Mouse (Mus musculus): ENCODE data around the gene Hlcs. TPM values are rescaled to one million over a fixed set of nuclear protein-coding genes. Genes with fewer than 3 reads are reported as not detected.

The Hlcs gene
- polyA plus RNA-seq, 1 experiment from 2014 or later, result 8.6 TPM

DNA sequence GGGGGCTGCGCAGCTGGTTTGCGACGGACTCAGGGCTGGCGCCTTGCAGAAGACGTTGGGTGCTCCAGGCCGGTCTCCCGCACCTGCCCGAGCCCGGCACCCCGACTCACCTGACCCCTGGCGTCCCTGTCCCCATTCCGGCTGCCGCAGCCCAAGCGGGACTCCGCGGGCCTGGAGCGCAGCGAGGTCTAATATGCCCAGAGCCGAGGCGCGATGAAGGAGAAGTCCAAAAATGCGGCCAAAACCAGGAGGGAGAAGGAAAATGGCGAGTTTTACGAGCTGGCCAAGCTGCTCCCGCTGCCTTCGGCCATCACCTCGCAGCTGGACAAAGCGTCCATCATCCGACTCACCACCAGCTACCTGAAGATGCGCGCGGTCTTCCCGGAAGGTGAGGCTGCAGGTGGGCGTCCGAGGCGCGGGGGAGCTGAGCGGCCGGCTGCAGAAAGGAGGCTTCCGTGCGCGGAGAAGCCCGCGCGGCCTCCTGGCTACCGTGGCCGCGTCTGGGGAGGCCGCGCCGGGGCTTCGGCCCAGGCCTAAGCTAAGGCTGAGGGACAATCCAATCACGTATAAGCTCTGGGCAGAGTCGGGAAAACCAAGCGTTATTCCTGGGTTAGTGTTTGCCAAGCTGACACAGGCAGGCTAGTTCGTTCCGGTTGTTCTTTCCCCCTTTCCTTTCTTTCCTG, 227.6 kb downstream of the Hlcs start:
- H3K36me3 ChIP-seq (replicated peaks; ENCODE audit: control insufficient read depth, insufficient read depth, low read depth, low read length), result no peaks in the 10 kb centered on the region
- peak overlapping the region; percentile 63 for H3K4me2 ChIP-seq (ENCODE audit: low read depth, low read length)
- H3K4me1 ChIP-seq (ENCODE audit: control insufficient read depth, insufficient read depth, low read length), result no peaks in the 10 kb centered on the region; the same call in 1 of the 2 replicates
- no peaks in the 10 kb centered on the region for H3K9me3 ChIP-seq (replicated peaks; ENCODE audit: control insufficient read depth, low read length)
- under 1% methylated on average over 57 of the region's 57 CpGs for WGBS
- ATAC-seq (replicated peaks; ENCODE audit: insufficient number of reproducible peaks, low FRiP score, low TSS enrichment, low read depth) (no peak), DNase-seq (ENCODE audit: low spot score) (no peak)
- H3K27me3 ChIP-seq (ENCODE audit: control insufficient read depth, insufficient read depth, low read length), result peaks cover 77% of the 10 kb centered on the region
- H3K27ac ChIP-seq (replicated peaks; ENCODE audit: low read depth, low read length), result no peak overlapping the region
- peak overlapping the region; percentile 35 for H3K4me3 ChIP-seq (ENCODE audit: low read depth, low read length)
- peak overlapping the region; percentile 47 for H3K9ac ChIP-seq (replicated peaks; ENCODE audit: low read length)

DNA sequence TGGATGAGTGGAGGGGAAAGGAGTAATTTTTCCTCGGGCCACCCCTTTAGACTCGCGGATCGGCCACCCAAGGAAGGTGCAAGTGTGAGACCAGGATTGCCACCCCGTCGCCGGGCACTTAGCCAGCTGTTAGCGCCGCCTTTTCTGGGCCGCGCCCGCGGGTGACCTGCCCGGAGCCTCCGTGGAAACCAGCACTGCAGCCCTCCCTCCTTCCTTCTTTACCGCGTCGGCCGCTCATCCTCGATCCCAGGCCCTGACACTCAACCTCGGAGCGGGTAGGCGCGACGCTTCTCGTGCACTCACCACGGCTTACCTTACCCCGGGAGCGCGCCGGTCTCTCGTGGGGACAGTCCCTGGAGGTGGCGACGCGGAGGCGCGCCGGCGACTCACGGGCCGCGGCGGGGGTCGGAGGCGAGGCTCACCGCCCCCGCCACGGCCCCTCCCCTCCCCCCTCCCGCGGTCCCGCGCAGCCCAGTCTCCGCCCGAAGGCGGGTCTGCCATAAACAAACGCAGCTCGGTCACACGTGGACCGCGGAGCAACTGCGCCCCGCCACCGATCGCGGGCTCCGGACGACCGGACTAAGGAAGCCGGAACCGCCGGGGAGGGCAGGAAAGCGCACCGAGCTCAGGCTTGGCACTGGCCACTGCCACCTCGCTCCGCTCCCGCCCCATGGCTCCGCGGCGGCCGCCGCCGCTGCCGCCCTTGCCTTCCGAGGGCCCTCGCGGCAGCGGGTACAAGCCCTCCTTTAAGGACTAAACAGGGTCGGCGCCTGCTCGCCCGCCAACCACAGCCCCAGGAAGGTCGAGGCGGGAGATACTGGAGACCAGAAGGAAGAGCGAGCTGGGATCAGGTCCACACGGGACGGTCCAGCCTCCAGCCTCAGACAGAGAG, 228.4 kb downstream of the Hlcs start, which contains the start of gene Sim2:
TSS of gene Sim2 (plus strand) at position 221 of the 892 bp plus-strand sequence.
- no peak within 1 kb of the TSS for H3K27ac ChIP-seq (replicated peaks; ENCODE audit: low read depth, low read length)
- H3K9ac ChIP-seq (replicated peaks; ENCODE audit: low read length), result peak within 1 kb of the TSS; percentile 47

DNA sequence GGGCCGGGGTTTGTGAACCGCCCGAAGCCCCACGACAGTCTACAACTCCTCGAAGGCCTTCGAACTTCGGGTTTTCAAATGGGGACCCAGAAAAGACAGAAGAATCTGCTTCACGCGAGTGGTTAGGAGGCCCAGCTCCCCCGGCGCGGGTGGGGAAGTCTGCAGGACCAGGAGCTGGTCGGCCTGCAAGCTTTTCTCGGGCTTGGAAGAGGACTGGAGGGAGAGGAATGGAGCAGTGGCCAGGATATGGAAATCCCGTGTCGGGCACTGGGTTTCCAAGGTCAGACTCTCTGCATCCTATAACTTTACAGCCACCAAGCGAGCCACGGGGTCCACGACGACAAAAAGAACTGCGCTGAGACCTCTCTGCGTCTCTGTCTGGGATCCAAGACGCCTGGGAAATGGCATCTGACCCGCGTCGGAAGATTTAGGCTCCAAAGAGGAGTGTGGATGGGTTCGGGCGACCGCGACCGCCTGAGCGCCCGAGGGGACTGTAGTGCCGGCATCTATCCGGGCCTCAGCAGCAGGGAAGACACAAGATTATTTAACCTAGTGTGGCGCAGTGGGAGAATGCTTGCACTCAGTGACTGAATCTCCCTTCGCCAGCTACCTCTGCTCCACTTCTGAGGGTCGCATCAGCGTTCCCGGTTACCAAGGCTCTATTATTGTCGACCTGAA, 229.4 kb downstream of the Hlcs start:
- Histone ChIP-seq H3K27me3 (ENCODE audit: control insufficient read depth, insufficient read depth, low read length) (peaks cover 75% of the 10 kb centered on the region), H3K9me3 (replicated peaks; ENCODE audit: control insufficient read depth, low read length) (no peaks in the 10 kb centered on the region), H3K4me2 (ENCODE audit: low read depth, low read length) (peak overlapping the region; percentile 23), H3K9ac (replicated peaks; ENCODE audit: low read length) (peak overlapping the region; percentile 18; the same call in 1 of the 2 replicates), H3K36me3 (replicated peaks; ENCODE audit: control insufficient read depth, insufficient read depth, low read depth, low read length) (no peaks in the 10 kb centered on the region), H3K27ac (replicated peaks; ENCODE audit: low read depth, low read length) (no peak overlapping the region), H3K4me3 (ENCODE audit: low read depth, low read length) (peak overlapping the region; percentile 35), H3K4me1 (ENCODE audit: control insufficient read depth, insufficient read depth, low read length) (no peaks in the 10 kb centered on the region; the same call in 1 of the 2 replicates)
- WGBS, result under 1% methylated on average over 41 of the region's 41 CpGs
- ATAC-seq (replicated peaks; ENCODE audit: insufficient number of reproducible peaks, low FRiP score, low TSS enrichment, low read depth) (no peak), DNase-seq (ENCODE audit: low spot score) (no peak)

More for the DNA sequence above, 228.4 kb downstream of the Hlcs start, which contains the start of gene Sim2:
- ATAC-seq (replicated peaks; ENCODE audit: insufficient number of reproducible peaks, low FRiP score, low TSS enrichment, low read depth) (no peak), DNase-seq (ENCODE audit: low spot score) (no peak)
- Histone ChIP-seq H3K4me2 (ENCODE audit: low read depth, low read length) (peak within 1 kb of the TSS; percentile 63), H3K4me1 (ENCODE audit: control insufficient read depth, insufficient read depth, low read length) (no peaks in the 10 kb centered on the region; the same call in 1 of the 2 replicates), H3K4me3 (ENCODE audit: low read depth, low read length) (peak within 1 kb of the TSS; percentile 35), H3K9me3 (replicated peaks; ENCODE audit: control insufficient read depth, low read length) (no peaks in the 10 kb centered on the region), H3K27me3 (ENCODE audit: control insufficient read depth, insufficient read depth, low read length) (peaks cover 77% of the 10 kb centered on the region), H3K36me3 (replicated peaks; ENCODE audit: control insufficient read depth, insufficient read depth, low read depth, low read length) (no peaks in the 10 kb centered on the region)
- WGBS, result under 1% methylated on average over 92 of the region's 96 CpGs

DNA sequence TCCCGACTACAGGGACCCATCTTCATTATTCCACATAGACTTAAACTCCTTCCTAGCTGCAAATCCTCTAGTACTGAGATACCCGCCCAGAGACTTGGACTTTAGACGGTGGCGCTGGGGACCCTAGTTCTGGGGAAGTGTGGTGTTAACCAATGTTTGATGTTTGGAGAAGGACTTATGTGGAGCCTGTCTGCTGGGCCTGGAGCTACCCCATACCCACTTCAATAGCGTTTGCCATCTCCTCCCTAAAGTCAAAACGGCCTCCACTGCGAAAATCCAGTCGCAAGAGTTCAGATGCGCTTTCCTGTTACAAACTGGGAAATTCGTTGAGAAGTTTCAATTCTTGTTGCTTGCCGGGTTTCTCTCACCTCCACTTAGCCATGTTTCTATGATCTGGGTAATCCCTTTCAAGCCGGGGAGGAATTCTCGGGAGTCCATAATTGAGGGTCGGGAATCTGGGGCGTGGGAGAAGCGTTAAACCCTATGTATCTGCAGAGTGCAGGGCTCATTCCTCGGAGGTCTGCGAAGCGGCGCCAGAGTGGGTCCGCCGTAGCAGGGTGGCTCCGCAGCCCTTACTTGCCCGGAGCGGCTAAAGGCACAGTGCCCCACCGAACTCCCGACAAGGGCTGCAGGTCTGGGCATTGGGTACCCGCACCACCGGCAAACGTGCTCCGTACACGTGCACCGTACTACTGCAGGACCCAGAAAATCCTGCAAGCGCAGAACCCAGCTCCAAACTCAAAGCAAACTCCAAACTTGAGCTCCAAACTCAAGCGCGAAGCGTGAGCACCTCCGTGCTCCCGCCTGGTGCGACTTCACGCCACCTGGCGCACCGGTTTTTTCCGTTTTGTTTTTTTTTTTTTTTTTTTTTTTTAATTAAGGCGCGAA, 230.2 kb downstream of the Hlcs start:
- Histone ChIP-seq H3K4me2 (ENCODE audit: low read depth, low read length) (peak overlapping the region; percentile 27; the same call in 1 of the 2 replicates), H3K4me3 (ENCODE audit: low read depth, low read length) (peak overlapping the region; percentile 35)

DNA sequence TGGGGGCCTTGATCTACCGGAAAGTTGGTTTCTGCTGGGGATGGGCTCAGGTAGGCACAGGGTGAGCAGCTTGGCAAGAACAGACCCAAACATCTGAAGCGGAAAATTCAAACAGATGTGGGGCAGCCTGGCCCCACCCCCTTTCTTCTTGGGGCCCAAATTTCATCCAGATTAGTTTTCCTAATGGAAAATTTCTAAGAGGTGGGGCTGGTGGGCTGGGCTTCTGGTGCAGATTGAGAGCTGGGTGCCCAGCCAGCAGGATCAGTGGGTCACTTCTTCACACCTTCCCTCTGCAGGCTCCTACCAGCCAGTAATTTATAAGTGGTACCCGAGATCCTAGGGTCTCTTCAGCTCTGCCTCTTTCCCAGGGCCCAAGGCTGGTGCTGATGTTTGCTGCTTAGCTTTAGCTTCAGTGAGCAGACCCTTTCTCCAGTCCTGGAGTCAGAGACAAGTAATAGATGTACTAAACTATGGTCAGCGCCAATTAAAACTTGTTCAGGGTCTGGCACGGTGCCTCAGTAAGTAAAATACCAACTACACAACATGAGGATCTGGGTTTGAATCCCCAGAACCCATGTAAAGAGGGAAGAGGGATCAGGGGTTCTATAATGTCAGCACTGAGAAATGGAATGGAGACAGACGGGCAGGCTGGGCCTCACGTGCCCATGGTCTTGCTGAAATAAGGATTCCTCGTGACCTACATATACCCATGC, 231.2 kb downstream of the Hlcs start:
- no peak for DNase-seq (ENCODE audit: low spot score)
- H3K4me3 ChIP-seq (ENCODE audit: low read depth, low read length), result no peak overlapping the region
- no peaks in the 10 kb centered on the region; the same call in 1 of the 2 replicates for H3K4me1 ChIP-seq (ENCODE audit: control insufficient read depth, insufficient read depth, low read length)

More for the DNA sequence above, 230.2 kb downstream of the Hlcs start:
- no peaks in the 10 kb centered on the region for H3K36me3 ChIP-seq (replicated peaks; ENCODE audit: control insufficient read depth, insufficient read depth, low read depth, low read length)
- no peak overlapping the region for H3K9ac ChIP-seq (replicated peaks; ENCODE audit: low read length)
- no peaks in the 10 kb centered on the region for H3K9me3 ChIP-seq (replicated peaks; ENCODE audit: control insufficient read depth, low read length)
- peaks cover 71% of the 10 kb centered on the region for H3K27me3 ChIP-seq (ENCODE audit: control insufficient read depth, insufficient read depth, low read length)
- DNase-seq (ENCODE audit: low spot score) (no peak), ATAC-seq (replicated peaks; ENCODE audit: insufficient number of reproducible peaks, low FRiP score, low TSS enrichment, low read depth) (no peak)
- H3K27ac ChIP-seq (replicated peaks; ENCODE audit: low read depth, low read length), result no peak overlapping the region
- WGBS, result 1% methylated on average over 46 of the region's 46 CpGs
- no peaks in the 10 kb centered on the region; the same call in 1 of the 2 replicates for H3K4me1 ChIP-seq (ENCODE audit: control insufficient read depth, insufficient read depth, low read length)

DNA sequence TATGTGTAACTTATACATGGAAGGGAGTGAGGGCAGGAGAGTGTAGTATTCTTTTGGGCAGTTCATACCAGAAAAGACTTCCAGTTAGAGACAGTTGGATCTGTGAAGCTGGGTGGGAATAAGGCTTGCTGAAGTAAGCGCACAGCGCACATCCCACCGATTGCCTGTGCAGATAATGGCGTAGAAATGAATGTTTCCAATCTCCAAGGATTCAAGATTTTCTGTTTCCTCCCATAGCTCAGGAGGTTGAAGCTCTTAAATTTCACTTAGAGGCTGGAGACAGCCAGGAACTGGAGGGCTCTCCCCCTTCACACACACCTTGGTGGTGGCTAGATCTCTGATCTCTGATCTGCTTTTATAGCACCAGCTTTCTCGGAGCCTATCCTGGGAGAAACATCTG, 231.8 kb downstream of the Hlcs start:
- Histone ChIP-seq H3K36me3 (replicated peaks; ENCODE audit: control insufficient read depth, insufficient read depth, low read depth, low read length) (no peaks in the 10 kb centered on the region), H3K4me2 (ENCODE audit: low read depth, low read length) (no peak overlapping the region), H3K4me3 (ENCODE audit: low read depth, low read length) (no peak overlapping the region), H3K4me1 (ENCODE audit: control insufficient read depth, insufficient read depth, low read length) (no peaks in the 10 kb centered on the region; the same call in 1 of the 2 replicates), H3K27me3 (ENCODE audit: control insufficient read depth, insufficient read depth, low read length) (peaks cover 69% of the 10 kb centered on the region), H3K9ac (replicated peaks; ENCODE audit: low read length) (no peak overlapping the region), H3K9me3 (replicated peaks; ENCODE audit: control insufficient read depth, low read length) (no peaks in the 10 kb centered on the region), H3K27ac (replicated peaks; ENCODE audit: low read depth, low read length) (no peak overlapping the region)
- 8% methylated on average over 5 of the region's 5 CpGs for WGBS
- DNase-seq (ENCODE audit: low spot score) (no peak), ATAC-seq (replicated peaks; ENCODE audit: insufficient number of reproducible peaks, low FRiP score, low TSS enrichment, low read depth) (no peak)

More for the DNA sequence above, 231.2 kb downstream of the Hlcs start:
- 9% methylated on average over 8 of the region's 8 CpGs for WGBS
- H3K36me3 ChIP-seq (replicated peaks; ENCODE audit: control insufficient read depth, insufficient read depth, low read depth, low read length), result no peaks in the 10 kb centered on the region
- H3K9ac ChIP-seq (replicated peaks; ENCODE audit: low read length), result no peak overlapping the region
- no peak overlapping the region for H3K27ac ChIP-seq (replicated peaks; ENCODE audit: low read depth, low read length)
- H3K4me2 ChIP-seq (ENCODE audit: low read depth, low read length), result no peak overlapping the region
- H3K9me3 ChIP-seq (replicated peaks; ENCODE audit: control insufficient read depth, low read length), result no peaks in the 10 kb centered on the region
- H3K27me3 ChIP-seq (ENCODE audit: control insufficient read depth, insufficient read depth, low read length), result peaks cover 69% of the 10 kb centered on the region
- no peak for ATAC-seq (replicated peaks; ENCODE audit: insufficient number of reproducible peaks, low FRiP score, low TSS enrichment, low read depth)

Measured in embryonic facial prominence, embryonic 11.5 days (tissue).